Mouse (Mus musculus): ENCODE measurements around the gene Krtap4-8. TPM values are rescaled to one million over a fixed set of nuclear protein-coding genes. Genes with fewer than 3 reads are reported as not detected.
"Not testable (repeated sequence)": the region's sequence is repeated elsewhere in the genome, so short reads cannot be mapped to it uniquely, and the experiment has no call there.

The Krtap4-8 gene
- polyA plus RNA-seq (2016; fragmentation: Nextera tagmentation; extraction: Ambion mirVana): not detected in 2 replicates

DNA sequence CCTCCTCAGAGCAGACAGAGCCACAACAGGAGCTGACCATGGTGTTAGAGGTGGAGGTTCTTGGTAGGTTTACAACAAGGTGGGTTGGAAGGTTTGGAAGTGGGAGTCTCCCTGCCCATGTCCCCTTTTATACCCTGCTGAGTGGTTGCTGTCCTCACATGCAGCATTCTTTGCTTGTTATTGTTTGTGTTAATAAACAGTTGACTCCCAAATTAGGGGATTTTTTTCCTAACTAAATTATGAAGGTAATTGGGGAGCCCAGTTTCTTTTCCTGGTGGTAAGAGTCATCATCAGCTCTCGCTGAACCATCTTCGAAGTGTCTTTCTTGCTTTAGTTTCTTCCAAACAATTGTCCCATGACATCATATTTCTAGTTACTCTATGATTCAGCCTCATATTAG is at the start of gene Krtap4-8:
Gene Krtap4-8, minus strand, starts transcription at position 101 of the 400 bp plus-strand sequence.
- WGBS: 91% methylated on average over 2 of the region's 2 CpGs
- Histone ChIP-seq H3K27me3 (no peaks in the 10 kb centered on the region), H3K4me1 (peaks cover 4% of the 10 kb centered on the region; the same call in 1 of the 2 replicates), H3K4me3 (no peak within 1 kb of the TSS), H3K27ac (replicated peaks) (no peak within 1 kb of the TSS; the same call in 1 of the 2 replicates), H3K36me3 (no peaks in the 10 kb centered on the region), H3K9ac (replicated peaks) (no peak within 1 kb of the TSS), H3K9me3 (no peaks in the 10 kb centered on the region), H3K4me2 (replicated peaks) (no peak within 1 kb of the TSS)
- no peak for ATAC-seq (ENCODE audit: low FRiP score, low read depth)

DNA sequence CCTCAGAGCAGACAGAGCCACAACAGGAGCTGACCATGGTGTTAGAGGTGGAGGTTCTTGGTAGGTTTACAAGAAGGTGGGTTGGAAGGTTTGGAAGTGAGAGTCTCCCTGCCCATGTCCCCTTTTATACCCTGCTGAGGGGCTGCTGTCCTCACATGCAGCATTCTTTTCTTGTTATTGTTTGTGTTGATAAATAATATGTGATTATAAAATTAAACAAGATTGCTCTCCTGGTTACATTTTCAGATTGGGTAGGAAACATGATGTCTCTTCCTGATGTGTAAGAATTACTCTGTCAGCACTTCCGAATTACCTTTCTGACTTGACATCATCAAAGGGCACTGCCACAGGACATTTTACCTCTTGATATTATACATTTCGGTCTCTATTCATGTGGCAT is 35.1 kb upstream of the Krtap4-8 start, which contains the start of gene Gm11564:
Gene Gm11564, minus strand, starts transcription at position 101 of the 400 bp plus-strand sequence.
- not testable (repeated sequence) for H3K36me3 ChIP-seq; H3K9ac ChIP-seq (replicated peaks); H3K4me1 ChIP-seq; H3K27me3 ChIP-seq; H3K9me3 ChIP-seq; ATAC-seq (ENCODE audit: low FRiP score, low read depth); H3K4me3 ChIP-seq; H3K4me2 ChIP-seq (replicated peaks)
- 0 out of 2 replicates have a peak within 1 kb of the TSS, but pooled peaks have one; percentile 1 for H3K27ac ChIP-seq (replicated peaks)
- WGBS: 90% methylated on average over 2 of the region's 2 CpGs

DNA sequence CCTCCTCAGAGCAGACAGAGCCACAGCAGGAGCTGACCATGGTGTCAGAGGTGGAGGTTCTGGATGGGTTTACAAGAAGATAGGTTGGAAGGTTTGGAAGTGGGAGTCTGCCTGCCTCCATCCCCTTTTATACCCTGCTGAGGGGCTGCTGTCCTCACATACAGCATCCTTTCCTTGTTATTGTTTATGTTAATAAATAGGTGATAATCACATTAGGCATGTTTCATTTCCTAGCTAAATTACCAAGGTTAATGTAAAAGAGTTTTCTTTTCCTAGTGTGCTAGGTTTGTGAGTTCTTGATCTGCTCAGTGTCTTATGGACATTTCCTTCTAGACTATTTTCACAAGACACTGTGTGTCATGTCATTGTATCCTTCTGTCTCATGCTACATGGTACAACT is 29.3 kb upstream of the Krtap4-8 start, which contains the start of gene Krtap4-13:
Gene Krtap4-13, minus strand, starts transcription at position 101 of the 400 bp plus-strand sequence.
- not testable (repeated sequence) for H3K27ac ChIP-seq (replicated peaks); H3K4me2 ChIP-seq (replicated peaks); H3K9me3 ChIP-seq; H3K36me3 ChIP-seq; ATAC-seq (ENCODE audit: low FRiP score, low read depth); H3K27me3 ChIP-seq; H3K4me3 ChIP-seq; H3K9ac ChIP-seq (replicated peaks); H3K4me1 ChIP-seq

DNA sequence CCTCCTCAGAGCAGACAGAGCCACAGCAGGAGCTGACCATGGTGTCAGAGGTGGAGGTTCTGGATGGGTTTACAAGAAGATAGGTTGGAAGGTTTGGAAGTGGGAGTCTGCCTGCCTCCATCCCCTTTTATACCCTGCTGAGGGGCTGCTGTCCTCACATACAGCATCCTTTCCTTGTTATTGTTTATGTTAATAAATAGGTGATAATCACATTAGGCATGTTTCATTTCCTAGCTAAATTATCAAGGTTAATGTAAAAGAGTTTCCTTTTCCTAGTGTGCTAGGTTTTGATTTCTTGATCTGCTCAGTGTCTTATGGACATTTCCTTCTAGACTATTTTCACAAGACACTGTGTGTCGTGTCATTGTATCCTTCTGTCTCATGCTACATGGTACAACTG is 23.8 kb upstream of the Krtap4-8 start, which contains the start of gene Gm11554:
Gene Gm11554, minus strand, starts transcription at position 101 of the 400 bp plus-strand sequence.
- ATAC-seq (ENCODE audit: low FRiP score, low read depth); H3K4me1 ChIP-seq; H3K9me3 ChIP-seq; H3K9ac ChIP-seq (replicated peaks); H3K36me3 ChIP-seq; H3K4me2 ChIP-seq (replicated peaks); H3K27ac ChIP-seq (replicated peaks); H3K27me3 ChIP-seq; H3K4me3 ChIP-seq: not testable (repeated sequence)
- WGBS: no CpG with 5 or more reads among the region's 1 CpGs

DNA sequence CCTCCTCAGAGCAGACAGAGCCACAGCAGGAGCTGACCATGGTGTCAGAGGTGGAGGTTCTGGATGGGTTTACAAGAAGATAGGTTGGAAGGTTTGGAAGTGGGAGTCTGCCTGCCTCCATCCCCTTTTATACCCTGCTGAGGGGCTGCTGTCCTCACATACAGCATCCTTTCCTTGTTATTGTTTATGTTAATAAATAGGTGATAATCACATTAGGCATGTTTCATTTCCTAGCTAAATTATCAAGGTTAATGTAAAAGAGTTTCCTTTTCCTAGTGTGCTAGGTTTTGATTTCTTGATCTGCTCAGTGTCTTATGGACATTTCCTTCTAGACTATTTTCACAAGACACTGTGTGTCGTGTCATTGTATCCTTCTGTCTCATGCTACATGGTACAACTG is 18.3 kb upstream of the Krtap4-8 start, which contains the start of gene Gm11569:
Gene Gm11569, minus strand, starts transcription at position 101 of the 400 bp plus-strand sequence.
- ATAC-seq (ENCODE audit: low FRiP score, low read depth); H3K9me3 ChIP-seq; H3K4me2 ChIP-seq (replicated peaks); H3K27me3 ChIP-seq; H3K4me3 ChIP-seq; H3K27ac ChIP-seq (replicated peaks); H3K4me1 ChIP-seq; H3K36me3 ChIP-seq; H3K9ac ChIP-seq (replicated peaks): not testable (repeated sequence)
- WGBS: no CpG with 5 or more reads among the region's 1 CpGs

DNA sequence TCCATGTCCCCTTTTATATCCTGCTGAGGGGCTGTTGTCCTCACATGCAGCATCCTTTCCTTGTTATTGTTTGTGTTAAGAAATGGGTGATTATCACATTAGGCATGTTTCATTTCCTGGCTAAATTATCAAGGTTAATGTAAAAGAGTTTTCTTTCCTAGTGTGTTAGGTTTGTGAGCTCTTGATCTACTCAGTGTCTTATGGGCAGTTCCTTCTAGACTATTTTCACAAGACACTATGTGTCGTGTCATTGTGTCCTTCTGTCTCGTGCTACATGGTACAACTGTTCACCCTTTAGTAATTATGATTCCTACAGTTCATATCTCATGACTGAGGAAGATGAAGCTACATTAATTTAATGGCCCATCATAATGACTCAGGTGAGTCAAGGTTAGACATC is 12.9 kb upstream of the Krtap4-8 start, which contains the start of gene Gm11596:
Gene Gm11596, minus strand, starts transcription at position 101 of the 400 bp plus-strand sequence.
- no peak within 1 kb of the TSS for H3K4me2 ChIP-seq (replicated peaks)
- ATAC-seq (ENCODE audit: low FRiP score, low read depth): no peak
- no peaks in the 10 kb centered on the region for H3K9me3 ChIP-seq
- WGBS: 78% methylated on average over 2 of the region's 2 CpGs
- no peaks in the 10 kb centered on the region for H3K4me1 ChIP-seq
- no peak within 1 kb of the TSS for H3K27ac ChIP-seq (replicated peaks)
- no peak within 1 kb of the TSS for H3K4me3 ChIP-seq
- H3K36me3 ChIP-seq: no peaks in the 10 kb centered on the region
- H3K9ac ChIP-seq (replicated peaks): no peak within 1 kb of the TSS
- H3K27me3 ChIP-seq: no peaks in the 10 kb centered on the region

DNA sequence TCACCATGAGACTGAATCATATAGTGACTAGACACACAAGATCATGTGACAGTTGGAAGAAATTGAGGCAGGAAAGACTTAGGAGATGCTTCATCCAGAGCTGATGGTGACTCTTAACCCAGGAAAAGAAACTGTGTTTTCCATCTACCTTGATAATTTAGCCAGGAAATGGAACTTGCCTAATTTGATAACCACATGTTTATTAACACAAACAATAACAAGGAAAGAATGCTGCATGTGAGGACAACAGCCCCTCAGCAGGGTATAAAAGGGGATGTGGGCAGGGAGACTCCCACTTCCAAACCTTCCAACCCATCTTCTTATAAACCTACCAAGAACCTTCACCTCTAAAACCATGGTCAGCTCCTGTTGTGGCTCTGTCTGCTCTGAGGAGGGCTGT is 4.4 kb upstream of the Krtap4-8 start, which contains the start of gene Krtap4-9:
Gene Krtap4-9, plus strand, starts transcription at position 301 of the 400 bp plus-strand sequence.
- H3K4me3 ChIP-seq; H3K36me3 ChIP-seq; H3K27me3 ChIP-seq; H3K9ac ChIP-seq (replicated peaks); H3K9me3 ChIP-seq; H3K4me1 ChIP-seq; H3K27ac ChIP-seq (replicated peaks); ATAC-seq (ENCODE audit: low FRiP score, low read depth); H3K4me2 ChIP-seq (replicated peaks): not testable (repeated sequence)

DNA sequence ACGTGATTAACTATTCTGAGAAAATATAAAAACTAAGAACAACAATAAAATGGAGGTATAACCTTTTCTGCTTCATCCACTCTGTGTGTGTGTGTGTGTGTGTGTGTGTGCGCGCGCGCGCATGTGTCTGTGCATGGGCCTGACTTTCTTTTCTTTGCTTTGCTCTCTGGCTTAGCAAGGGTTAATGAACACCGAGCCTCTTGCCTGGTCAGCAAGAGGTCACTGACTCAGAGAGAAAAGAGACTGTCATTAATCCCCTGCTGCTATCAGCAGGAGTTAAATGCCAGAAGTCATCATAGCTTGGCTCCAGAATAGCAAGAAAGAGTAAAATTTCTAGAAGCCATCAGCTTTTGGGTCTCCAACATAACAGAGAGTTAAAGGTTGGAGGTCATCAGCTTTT is 2.1 kb downstream of the Krtap4-8 start:
- WGBS: 55% methylated on average over 7 of the region's 7 CpGs
- H3K9ac ChIP-seq (replicated peaks): no peak overlapping the region

DNA sequence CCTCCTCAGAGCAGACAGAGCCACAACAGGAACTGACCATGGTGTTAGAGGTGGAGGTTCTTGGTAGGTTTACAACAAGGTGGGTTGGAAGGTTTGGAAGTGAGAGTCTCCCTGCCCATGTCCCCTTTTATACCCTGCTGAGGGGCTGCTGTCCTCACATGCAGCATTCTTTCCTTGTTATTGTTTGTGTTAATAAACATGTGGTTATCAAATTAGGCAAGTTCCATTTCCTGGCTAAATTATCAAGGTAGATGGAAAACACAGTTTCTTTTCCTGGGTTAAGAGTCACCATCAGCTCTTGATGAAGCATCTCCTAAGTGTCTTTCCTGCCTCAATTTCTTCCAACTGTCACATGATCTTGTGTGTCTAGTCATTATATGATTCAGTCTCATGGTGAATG is 7.7 kb downstream of the Krtap4-8 start, which contains the start of gene Gm11595:
Gene Gm11595, minus strand, starts transcription at position 101 of the 400 bp plus-strand sequence.
- not testable (repeated sequence) for ATAC-seq (ENCODE audit: low FRiP score, low read depth); H3K4me2 ChIP-seq (replicated peaks); H3K9me3 ChIP-seq; H3K9ac ChIP-seq (replicated peaks); H3K4me1 ChIP-seq; H3K4me3 ChIP-seq; H3K36me3 ChIP-seq; H3K27me3 ChIP-seq
- peak within 1 kb of the TSS; percentile 49; the same call in 1 of the 2 replicates for H3K27ac ChIP-seq (replicated peaks)

More for the DNA sequence above, 2.1 kb downstream of the Krtap4-8 start:
- no peaks in the 10 kb centered on the region for H3K36me3 ChIP-seq
- no peak overlapping the region for H3K4me3 ChIP-seq
- no peaks in the 10 kb centered on the region for H3K9me3 ChIP-seq
- H3K27ac ChIP-seq (replicated peaks): no peak overlapping the region
- peaks cover 4% of the 10 kb centered on the region; the same call in 1 of the 2 replicates for H3K4me1 ChIP-seq
- no peaks in the 10 kb centered on the region for H3K27me3 ChIP-seq
- no peak for ATAC-seq (ENCODE audit: low FRiP score, low read depth)
- no peak overlapping the region for H3K4me2 ChIP-seq (replicated peaks)

DNA sequence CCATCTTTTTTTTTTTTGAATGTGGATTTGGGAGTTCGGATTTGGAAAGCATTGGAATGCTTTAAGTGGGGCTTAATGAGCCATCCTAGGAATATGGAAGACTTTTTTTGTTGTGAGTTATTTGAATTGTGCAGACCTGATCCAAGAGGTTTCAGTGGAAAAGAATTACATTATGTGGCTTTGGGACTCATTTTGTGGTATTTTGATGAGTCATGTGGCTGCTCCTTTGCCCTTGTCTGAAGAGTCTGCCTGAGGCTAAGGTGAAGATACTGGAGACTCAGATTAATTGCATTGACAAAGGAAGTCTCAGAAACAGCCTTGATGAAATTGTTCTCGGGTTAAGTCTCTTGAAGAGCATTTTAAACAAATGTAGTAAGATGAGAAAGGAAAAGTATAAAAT is 12.1 kb downstream of the Krtap4-8 start:
- no peaks in the 10 kb centered on the region for H3K27me3 ChIP-seq
- H3K4me1 ChIP-seq: no peaks in the 10 kb centered on the region
- H3K27ac ChIP-seq (replicated peaks): no peak overlapping the region
- no peak overlapping the region for H3K4me3 ChIP-seq
- no peak overlapping the region for H3K9ac ChIP-seq (replicated peaks)
- 74% methylated on average over 2 of the region's 2 CpGs for WGBS
- no peaks in the 10 kb centered on the region for H3K36me3 ChIP-seq
- no peak for ATAC-seq (ENCODE audit: low FRiP score, low read depth)
- no peaks in the 10 kb centered on the region for H3K9me3 ChIP-seq
- no peak overlapping the region for H3K4me2 ChIP-seq (replicated peaks)

DNA sequence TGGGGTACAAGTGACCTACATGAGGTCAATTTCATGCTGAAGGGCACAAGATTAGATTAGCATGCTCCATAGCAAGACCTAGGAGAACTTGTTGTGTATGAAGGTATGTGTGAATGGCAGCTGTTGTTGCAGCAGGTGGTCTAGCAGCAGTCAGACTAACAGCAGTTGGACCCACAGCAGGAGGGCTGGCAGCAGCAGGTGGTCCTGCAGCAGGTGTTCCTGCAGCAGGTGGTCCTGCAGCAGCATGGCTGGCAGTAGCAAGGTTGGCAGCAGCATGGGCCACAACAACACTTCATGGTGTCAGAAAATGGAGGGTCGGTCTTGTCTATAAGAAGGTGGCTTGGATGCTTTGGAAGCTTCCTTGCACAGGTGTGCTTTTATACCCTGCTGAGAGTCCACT is 21.6 kb downstream of the Krtap4-8 start:
- WGBS: 88% methylated on average over 1 of the region's 1 CpGs

DNA sequence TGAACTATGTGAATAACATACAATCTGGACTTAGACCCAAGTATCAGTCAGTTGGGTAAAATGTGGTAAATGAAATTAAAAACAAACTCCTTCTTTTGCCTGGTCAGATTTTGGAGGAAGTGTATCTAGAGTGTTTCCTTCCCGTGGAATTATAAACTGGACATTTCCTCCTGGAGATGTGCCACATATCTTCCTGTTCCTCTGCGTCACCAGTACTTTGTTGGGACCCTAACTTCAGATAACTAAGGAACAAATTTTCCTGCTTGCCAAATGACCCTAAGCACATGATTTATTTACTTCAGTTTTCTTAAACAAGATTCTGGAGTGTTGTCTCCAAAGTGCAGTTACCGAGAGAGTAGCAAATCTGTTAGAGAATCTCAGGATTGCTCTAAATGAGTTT is 36.5 kb downstream of the Krtap4-8 start:
- no peaks in the 10 kb centered on the region for H3K27me3 ChIP-seq
- H3K9ac ChIP-seq (replicated peaks): no peak overlapping the region
- H3K4me3 ChIP-seq: no peak overlapping the region
- no peak for ATAC-seq (ENCODE audit: low FRiP score, low read depth)
- H3K27ac ChIP-seq (replicated peaks): no peak overlapping the region
- no peaks in the 10 kb centered on the region for H3K36me3 ChIP-seq
- WGBS: 91% methylated on average over 3 of the region's 3 CpGs
- no peak overlapping the region for H3K4me2 ChIP-seq (replicated peaks)
- H3K4me1 ChIP-seq: no peaks in the 10 kb centered on the region
- H3K9me3 ChIP-seq: no peaks in the 10 kb centered on the region

More for the DNA sequence above, 21.6 kb downstream of the Krtap4-8 start:
- Histone ChIP-seq H3K9me3 (no peaks in the 10 kb centered on the region), H3K36me3 (no peaks in the 10 kb centered on the region), H3K27me3 (no peaks in the 10 kb centered on the region), H3K4me3 (no peak overlapping the region), H3K9ac (replicated peaks) (no peak overlapping the region), H3K4me2 (replicated peaks) (no peak overlapping the region), H3K4me1 (no peaks in the 10 kb centered on the region), H3K27ac (replicated peaks) (no peak overlapping the region)
- no peak for ATAC-seq (ENCODE audit: low FRiP score, low read depth)

DNA sequence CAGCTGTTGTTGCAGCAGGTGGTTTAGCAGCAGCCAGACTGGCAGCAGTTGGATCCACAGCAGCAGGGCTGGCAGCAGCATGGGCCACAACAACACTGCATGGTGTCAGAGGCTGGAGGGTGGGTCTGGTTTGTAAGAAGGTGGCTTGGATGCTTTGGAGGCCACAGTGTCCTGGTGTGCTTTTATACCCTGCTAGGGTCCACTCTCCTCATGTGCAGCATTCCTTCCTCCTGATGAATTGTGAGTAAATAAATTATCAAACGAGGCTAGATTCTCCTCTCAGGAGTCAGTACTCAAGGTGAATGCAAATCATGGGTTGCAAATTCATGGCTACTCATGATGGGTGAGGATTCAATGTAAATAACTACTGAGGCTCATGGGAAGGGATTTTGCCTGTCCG is 46.3 kb downstream of the Krtap4-8 start, which contains the start of gene Gm14180:
Gene Gm14180, minus strand, starts transcription at position 101 of the 400 bp plus-strand sequence.
- Histone ChIP-seq H3K27ac (replicated peaks) (no peak within 1 kb of the TSS), H3K4me2 (replicated peaks) (no peak within 1 kb of the TSS), H3K9ac (replicated peaks) (no peak within 1 kb of the TSS), H3K36me3 (no peaks in the 10 kb centered on the region), H3K27me3 (no peaks in the 10 kb centered on the region), H3K9me3 (no peaks in the 10 kb centered on the region), H3K4me1 (no peaks in the 10 kb centered on the region), H3K4me3 (no peak within 1 kb of the TSS)
- WGBS: 68% methylated on average over 2 of the region's 2 CpGs
- no peak for ATAC-seq (ENCODE audit: low FRiP score, low read depth)

Data from midbrain, embryonic 12.5 days (tissue).